Mouse (Mus musculus) cerebellum, postnatal 4 days (tissue): Measurements from ENCODE around the gene Rtn3.
A peak's percentile ranks its signal among the peaks of the same experiment; 100 is the strongest.

Experiments
- DNase-seq, 2 experiments: peaks; one replicate each; pipeline ENCODE4 v3.0.0; 2022; ENCODE audit warnings: low spot score in 2 of 2, mixed read lengths in 1 of 2

Gene Rtn3

DNA sequence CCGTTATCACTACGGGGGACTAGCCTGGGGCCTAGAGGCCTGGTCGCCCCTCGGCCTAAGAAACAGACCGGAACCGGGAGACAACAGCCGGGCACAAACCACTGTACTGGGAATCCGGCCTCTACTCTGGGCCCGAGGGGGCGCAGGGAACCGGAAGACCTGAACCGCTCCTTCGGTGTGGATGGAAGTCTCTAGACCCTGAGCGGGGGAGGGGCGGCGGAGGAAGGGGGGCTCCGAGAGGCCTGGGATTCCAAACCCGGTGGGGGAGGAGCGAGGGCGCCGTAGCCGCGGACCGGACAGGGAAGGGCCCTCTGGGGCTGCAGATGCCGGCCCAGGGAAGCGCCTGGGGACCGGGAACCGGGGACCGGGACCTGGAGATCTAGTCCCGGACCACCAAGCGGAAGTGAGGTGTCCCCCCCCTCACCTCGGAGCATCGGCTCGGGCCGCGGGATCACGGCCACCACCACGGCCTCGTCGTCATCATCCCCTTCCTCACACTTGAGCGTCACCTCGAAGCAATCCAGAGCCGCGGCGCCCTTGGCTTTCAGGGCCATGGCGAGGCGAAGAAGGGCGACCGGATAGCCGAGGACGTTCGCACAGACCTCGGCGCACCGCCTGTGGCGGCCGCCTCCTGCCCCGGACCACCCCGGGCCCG lies 100.7 kb downstream of the Rtn3 start:
- DNase-seq, result peak; percentile 46 to 70

DNA sequence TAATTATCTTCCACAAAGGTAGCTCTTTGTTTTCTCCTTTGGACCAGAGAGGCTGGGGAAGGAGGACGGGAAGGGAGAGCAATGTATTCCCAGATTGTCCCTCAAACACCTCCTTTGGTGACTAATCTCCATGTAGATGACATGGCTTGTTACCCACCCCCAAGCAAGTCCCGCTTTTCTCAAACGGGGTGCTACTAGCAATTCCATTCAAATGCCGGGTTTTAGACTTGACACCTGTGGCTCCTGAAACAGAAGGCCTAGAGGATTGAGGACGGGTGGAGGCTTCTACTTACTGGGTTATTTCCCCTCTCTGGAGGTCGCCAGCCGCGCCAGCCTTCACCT lies 101.2 kb downstream of the Rtn3 start:
- DNase-seq, result no peak

DNA sequence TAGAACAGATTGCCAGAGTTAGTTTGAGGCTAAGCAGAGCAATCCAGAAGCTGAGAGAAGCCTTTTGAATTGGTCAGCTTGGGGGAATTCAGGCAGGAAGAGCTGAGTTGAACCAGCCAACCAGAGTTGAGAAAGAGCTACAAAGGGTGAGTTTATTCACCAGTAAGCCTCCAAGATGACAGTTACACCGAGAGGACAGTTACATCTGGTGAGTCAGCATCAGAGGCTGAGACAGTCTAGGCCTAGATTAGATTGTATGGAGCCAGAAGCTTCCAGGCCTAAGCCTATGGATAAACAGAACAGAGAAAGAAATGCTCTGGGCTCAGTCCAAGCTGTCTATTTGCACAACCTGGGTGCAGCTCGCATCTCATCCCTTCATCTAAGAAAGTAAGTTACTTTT lies 105.4 kb downstream of the Rtn3 start:
- no peak for DNase-seq
